Mouse (Mus musculus) mesoderm, embryonic 11.5 days (tissue): ENCODE measurements around the gene Usp10.

Experiments used
- DNase-seq: peaks from one replicate; pipeline ENCODE4 v3.0.0-alpha.2; 2012; ENCODE audit warnings: low read depth, low spot score

The Usp10 gene

GRCm38 (mm10) chr8:119915298-119915697, 5.1 kb downstream of the Usp10 start:
- DNase-seq, result no peak

GRCm38 (mm10) chr8:119916237-119916892, 6.2 kb downstream of the Usp10 start:
- DNase-seq, result no peak

- no peak for DNase-seq
Observed at GRCm38 (mm10) chr8:119917415-119917814, 7.3 kb downstream of the Usp10 start.

- no peak for DNase-seq
Observed at GRCm38 (mm10) chr8:119918155-119918567, 8.0 kb downstream of the Usp10 start.

GRCm38 (mm10) chr8:119923259-119923658, 13.1 kb downstream of the Usp10 start:
- no peak for DNase-seq

GRCm38 (mm10) chr8:119925428-119925827, 15.3 kb downstream of the Usp10 start:
- DNase-seq, result no peak

- no peak for DNase-seq
Observed at GRCm38 (mm10) chr8:119926474-119926873, 16.3 kb downstream of the Usp10 start.

GRCm38 (mm10) chr8:119927422-119928092, 17.4 kb downstream of the Usp10 start:
- peak; percentile 66 for DNase-seq

GRCm38 (mm10) chr8:119931317-119931716, 21.2 kb downstream of the Usp10 start:
- no peak for DNase-seq

- DNase-seq, result no peak
Observed at GRCm38 (mm10) chr8:119933681-119934080, 23.5 kb downstream of the Usp10 start.

GRCm38 (mm10) chr8:119935541-119935940, 25.4 kb downstream of the Usp10 start:
- no peak for DNase-seq

GRCm38 (mm10) chr8:119938481-119938880, 28.3 kb downstream of the Usp10 start:
- DNase-seq, result no peak

- no peak for DNase-seq
Observed at GRCm38 (mm10) chr8:119939336-119939735, 29.2 kb downstream of the Usp10 start.

GRCm38 (mm10) chr8:119941471-119941870, 31.3 kb downstream of the Usp10 start:
- DNase-seq, result no peak

- no peak for DNase-seq
Observed at GRCm38 (mm10) chr8:119943616-119944015, 33.5 kb downstream of the Usp10 start.

- DNase-seq, result peak; percentile 81
Observed at GRCm38 (mm10) chr8:119944096-119944811, 34.1 kb downstream of the Usp10 start.

- no peak for DNase-seq
Observed at GRCm38 (mm10) chr8:119946326-119946865, 36.2 kb downstream of the Usp10 start.

GRCm38 (mm10) chr8:119947653-119948052, 37.5 kb downstream of the Usp10 start:
- no peak for DNase-seq

GRCm38 (mm10) chr8:119948340-119948739, 38.2 kb downstream of the Usp10 start:
- no peak for DNase-seq

- no peak for DNase-seq
Observed at GRCm38 (mm10) chr8:119952282-119952681, 42.1 kb downstream of the Usp10 start.

GRCm38 (mm10) chr8:119952747-119953146, 42.6 kb downstream of the Usp10 start:
- no peak for DNase-seq

GRCm38 (mm10) chr8:119955333-119955732, 45.2 kb downstream of the Usp10 start:
- no peak for DNase-seq
